Mouse (Mus musculus): Measurements from ENCODE around the gene Vmn1r192.
"Not testable (repeated sequence)": the region's sequence is repeated elsewhere in the genome, so short reads cannot be mapped to it uniquely, and the experiment has no call there.

DNA sequence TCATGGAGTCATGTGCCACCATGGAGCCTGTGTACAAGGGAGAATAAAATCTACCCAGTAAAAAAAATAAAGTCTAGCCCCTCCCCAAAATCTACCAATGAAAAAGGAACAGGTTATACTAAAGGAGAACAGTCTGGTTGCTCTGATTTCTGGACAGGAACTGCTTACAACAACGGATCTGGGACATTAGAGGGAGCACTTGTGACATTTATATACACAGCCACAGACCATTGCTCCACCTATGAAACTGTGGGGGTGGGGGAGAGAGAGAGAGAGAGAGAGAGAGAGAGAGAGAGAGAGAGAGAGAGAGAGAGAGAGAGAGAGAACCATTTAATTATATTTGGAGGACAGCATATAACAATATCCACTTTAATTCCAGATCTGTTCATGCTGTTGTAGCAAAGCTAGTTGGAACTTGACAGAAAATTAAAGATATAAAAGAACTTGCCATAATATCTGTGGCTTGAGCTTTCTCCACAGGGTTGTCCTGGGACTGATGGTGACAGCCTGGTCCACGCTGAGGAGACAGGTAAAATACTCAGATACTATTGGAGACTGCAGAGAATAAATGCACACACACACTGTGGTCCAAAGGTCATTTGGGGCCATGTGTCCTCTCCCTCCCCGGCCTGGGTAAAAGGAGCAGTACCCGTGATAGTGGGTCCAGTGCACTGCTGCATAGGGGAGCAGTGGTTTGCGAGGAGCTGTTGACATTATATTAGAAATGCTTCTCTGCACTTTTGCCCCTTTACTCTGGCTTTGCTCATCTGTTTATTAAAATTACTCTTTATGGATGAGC, 54.2 kb downstream of the Vmn1r192 start:
- not testable (repeated sequence) for TF ChIP-seq GATA1 (IDR thresholded peaks at IDR 0.05; ENCODE audit: borderline replicate concordance, low read length); FLI1 (IDR thresholded peaks at IDR 0.05; ENCODE audit: low read length)
